ENCODE assay signal across 8 mouse cellular contexts in genomic region chr10:103235707-103236459, GRCm38 (mm10). TPM values are rescaled to one million over a fixed set of nuclear protein-coding genes. Genes with fewer than 3 reads are reported as not detected.
DNase-seq lines count a peak whose midpoint lies in the region; ATAC-seq lines count a peak whose summit lies in the region.

TSS of gene Lrriq1 (minus strand) at chr10:103236322.

- peak; percentile 100 for ATAC-seq in forebrain, embryonic 16.5 days
- peak; percentile 100 for ATAC-seq in intestine, embryonic 15.5 days

- peak within 1 kb of the TSS; percentile 54 for H3K4me3 ChIP-seq in forebrain, embryonic 16.5 days (replicated peaks; ENCODE audit: low read length)
- peak within 1 kb of the TSS; percentile 50 for H3K4me3 ChIP-seq in intestine, embryonic 15.5 days (replicated peaks)

- H3K4me2 ChIP-seq in forebrain, embryonic 16.5 days (ENCODE audit: low read length) = peak within 1 kb of the TSS; percentile 72
- H3K4me2 ChIP-seq in intestine, embryonic 15.5 days (replicated peaks) = peak within 1 kb of the TSS; percentile 85

- 7% methylated on average over 25 of the region's 25 CpGs for WGBS in forebrain, embryonic 16.5 days
- WGBS in intestine, embryonic 15.5 days = 5% methylated on average over 25 of the region's 25 CpGs

- no peaks in the 10 kb centered on the region for H3K9me3 ChIP-seq in forebrain, embryonic 16.5 days (ENCODE audit: control insufficient read depth, low read length)
- H3K9me3 ChIP-seq in intestine, embryonic 15.5 days = no peaks in the 10 kb centered on the region

- peak; percentile 77 for DNase-seq in Muller cell, postnatal 12 days (ENCODE audit: inconsistent ontology term)
- DNase-seq in cerebellum, adult 11-12 months = peak; percentile 35
- peak; percentile 54 to 86 for DNase-seq in left cerebral cortex, adult 9 months (ENCODE audit: low spot score in 2 of 2)
- DNase-seq in lung, postnatal 4 days = peak; percentile 16 to 38
- peak; percentile 80 for DNase-seq in right cerebral cortex, postnatal 14 days
- no peak for DNase-seq in thymus, postnatal 14 days

- no peaks in the 10 kb centered on the region for H3K36me3 ChIP-seq in forebrain, embryonic 16.5 days (ENCODE audit: control insufficient read depth, insufficient read depth)
- H3K36me3 ChIP-seq in intestine, embryonic 15.5 days = no peaks in the 10 kb centered on the region

- H3K27ac ChIP-seq in forebrain, embryonic 16.5 days (ENCODE audit: low read length) = no peak within 1 kb of the TSS
- H3K27ac ChIP-seq in intestine, embryonic 15.5 days = no peak within 1 kb of the TSS

- H3K9ac ChIP-seq in forebrain, embryonic 16.5 days (replicated peaks; ENCODE audit: low read depth, low read length) = peak within 1 kb of the TSS; percentile 33
- H3K9ac ChIP-seq in intestine, embryonic 15.5 days = peak within 1 kb of the TSS; percentile 26

- H3K4me1 ChIP-seq in forebrain, embryonic 16.5 days (replicated peaks; ENCODE audit: control insufficient read depth, insufficient read depth, low read length) = peaks cover 2% of the 10 kb centered on the region
- H3K4me1 ChIP-seq in intestine, embryonic 15.5 days (replicated peaks) = no peaks in the 10 kb centered on the region

- no peaks in the 10 kb centered on the region; the same call in 1 of the 2 replicates for H3K27me3 ChIP-seq in forebrain, embryonic 16.5 days (replicated peaks; ENCODE audit: control insufficient read depth, insufficient read depth, low read length)
- no peaks in the 10 kb centered on the region for H3K27me3 ChIP-seq in intestine, embryonic 15.5 days (replicated peaks)

RNA-seq across cellular contexts. Expression of gene Lrriq1, which starts in this region (rescaled TPM):
- 2.6 and 3.1 TPM in 2 replicates for polyA plus RNA-seq in forebrain, embryonic 16.5 days (2015; fragmentation: Nextera tagmentation; extraction: Ambion mirVana)
- 0.38 and 0.71 TPM in 2 replicates for polyA plus RNA-seq in intestine, embryonic 15.5 days (2015; fragmentation: Nextera tagmentation; extraction: Ambion mirVana)

Comparison
In these comparisons a context has a peak if more than half of its experiments do, and no peak if none do; other contexts are left out.
1. Peak in ATAC-seq, H3K4me3 ChIP-seq, H3K9ac ChIP-seq and H3K4me2 ChIP-seq in intestine, embryonic 15.5 days; RNA of the gene not detected or under 1 TPM.